Mouse (Mus musculus): ENCODE data around the gene Eloa.
"Not testable (repeated sequence)": the region's sequence is repeated elsewhere in the genome, so short reads cannot be mapped to it uniquely, and the experiment has no call there.

- TF ChIP-seq EP300, CTCF (IDR thresholded peaks at IDR 0.05; ENCODE audit: low read depth): not testable (repeated sequence)
Observed at GRCm38 (mm10) chr4:135980223-135980622, 41.3 kb downstream of the Eloa start.

Data from heart, postnatal 0 days (tissue).